Mouse (Mus musculus) neural tube, embryonic 13.5 days (tissue): Measurements from ENCODE around the gene Trim6. TPM values are rescaled to one million over a fixed set of nuclear protein-coding genes. Genes with fewer than 3 reads are reported as not detected.

Experiments used
- ATAC-seq: fragments of 200-750 bp; cut with Nextera tagmentation; 2 replicates; pipeline ENCODE4 v1.8.0; 2017; ENCODE audit warnings: low read depth, mild to moderate bottlenecking, moderate TSS enrichment, moderate library complexity
- H3K27ac ChIP-seq: fragments of 300-500 bp; sonication (generic); replicated peaks from 2 replicates; pipeline ENCODE4 v1.5.1; 2015; ENCODE audit warnings: moderate library complexity, mild to moderate bottlenecking, inconsistent platforms
- H3K27me3 ChIP-seq: fragments of 300-500 bp; sonication (generic); 2 replicates; pipeline ENCODE4 v1.6.1; 2015; ENCODE audit warnings: mild to moderate bottlenecking, inconsistent platforms
- H3K36me3 ChIP-seq: fragments of 300-500 bp; sonication (generic); 2 replicates; pipeline ENCODE4 v1.6.1; 2015; ENCODE audit warnings: mild to moderate bottlenecking, inconsistent platforms
- H3K4me1 ChIP-seq: fragments of 300-500 bp; sonication (generic); replicated peaks from 2 replicates; pipeline ENCODE4 v1.6.1; 2015; ENCODE audit warnings: inconsistent platforms
- H3K4me2 ChIP-seq: fragments of 300-500 bp; sonication (generic); 2 replicates; pipeline ENCODE4 v1.6.1; 2015; ENCODE audit warnings: inconsistent platforms, mild to moderate bottlenecking, moderate library complexity
- H3K4me3 ChIP-seq: fragments of 300-500 bp; sonication (generic); 2 replicates; pipeline ENCODE4 v1.5.1; 2015; ENCODE audit warnings: mild to moderate bottlenecking, inconsistent platforms
- H3K9ac ChIP-seq: fragments of 300-500 bp; sonication (generic); 2 replicates; pipeline ENCODE4 v1.6.1; 2015; ENCODE audit warnings: moderate library complexity, mild to moderate bottlenecking, inconsistent platforms
- H3K9me3 ChIP-seq: fragments of 300-500 bp; sonication (generic); 2 replicates; pipeline ENCODE4 v1.6.1; 2016; ENCODE audit warnings: inconsistent platforms
- WGBS: fragments of 180-500 bp; shearing (Covaris S2); methylation state at CpG from one replicate; pipeline ENCODE4 v1.1.7; 2015; 5-methylcytosine and 5-hydroxymethylcytosine counted together
- polyA plus RNA-seq: library from polyadenylated mRNA; unstranded; fragments of >200 nt; fragmentation: Nextera tagmentation; extraction: Ambion mirVana; gene quantifications from 2 replicates; pipeline ENCODE4 v1.2.1, GENCODE M21; 2015

Trim6 gene
- 0.47 and 0.83 TPM in 2 replicates for polyA plus RNA-seq

GRCm38 (mm10) chr7:104218701-104219569 is at the start of gene Trim6:
TSS of gene Trim6 (plus strand) at chr7:104218793.
- 2% methylated on average over 37 of the region's 37 CpGs for WGBS
- peak within 1 kb of the TSS; percentile 55 for H3K4me2 ChIP-seq
- no peaks in the 10 kb centered on the region for H3K9me3 ChIP-seq
- ATAC-seq, result peak; percentile 63
- H3K4me3 ChIP-seq, result peak within 1 kb of the TSS; percentile 28
- H3K27ac ChIP-seq, result no peak within 1 kb of the TSS
- peak within 1 kb of the TSS; percentile 48; the same call in 1 of the 2 replicates for H3K9ac ChIP-seq
- no peaks in the 10 kb centered on the region for H3K36me3 ChIP-seq
- H3K27me3 ChIP-seq, result no peaks in the 10 kb centered on the region
- peaks cover 9% of the 10 kb centered on the region for H3K4me1 ChIP-seq

DNA sequence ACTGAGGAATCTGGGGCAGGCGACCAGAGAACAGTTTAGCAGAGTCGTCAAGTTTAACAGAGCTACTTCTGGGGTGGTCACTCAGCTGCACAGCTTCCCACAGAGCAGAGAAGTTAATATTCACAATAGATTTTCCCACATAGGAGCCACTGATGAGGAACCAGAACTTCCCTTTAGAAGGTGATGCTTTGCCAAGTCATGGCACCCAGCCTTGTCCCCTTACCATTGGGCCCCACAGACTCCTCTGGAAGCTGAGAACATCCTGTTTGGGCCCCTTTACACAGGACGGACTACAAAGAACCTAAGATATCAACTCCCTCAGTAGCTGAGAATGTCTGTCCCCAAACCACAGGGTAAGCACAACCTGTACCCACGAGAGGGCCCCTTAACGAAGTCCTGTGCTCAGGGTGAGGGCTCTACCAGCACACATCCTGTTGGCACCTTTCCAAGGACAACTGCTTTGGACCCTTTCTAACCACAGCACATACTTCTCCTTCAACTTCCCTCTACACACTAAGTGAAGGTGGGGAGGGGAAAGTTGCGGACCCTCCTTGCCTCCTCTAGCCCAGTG is 48.9 kb upstream of the Trim6 start:
- Histone ChIP-seq H3K9me3 (no peaks in the 10 kb centered on the region), H3K36me3 (no peaks in the 10 kb centered on the region), H3K4me3 (no peak overlapping the region), H3K4me2 (no peak overlapping the region), H3K4me1 (no peaks in the 10 kb centered on the region), H3K27ac (no peak overlapping the region), H3K27me3 (no peaks in the 10 kb centered on the region), H3K9ac (no peak overlapping the region)
- ATAC-seq, result no peak
- 78% methylated on average over 6 of the region's 6 CpGs for WGBS

DNA sequence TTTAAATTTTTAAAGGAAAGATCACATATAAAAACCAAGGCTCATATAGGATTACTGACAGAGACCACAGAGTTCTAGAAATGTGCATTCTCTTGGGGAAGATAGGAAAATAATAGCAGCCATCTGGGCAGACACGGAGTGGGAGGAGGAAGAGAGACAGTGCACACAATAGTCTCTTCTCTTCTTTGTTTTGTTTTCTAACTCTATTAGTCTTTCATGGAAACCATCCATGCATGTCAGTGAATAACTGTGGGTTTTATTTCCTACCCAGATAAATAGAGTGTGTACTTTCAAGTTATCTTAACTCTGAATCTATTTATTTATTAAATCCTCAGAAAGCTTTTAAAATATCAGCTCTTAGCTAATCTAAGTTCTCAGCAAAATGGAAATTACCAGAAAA is 43.5 kb upstream of the Trim6 start:
- H3K4me1 ChIP-seq, result no peaks in the 10 kb centered on the region
- no peaks in the 10 kb centered on the region for H3K9me3 ChIP-seq
- no peak overlapping the region for H3K27ac ChIP-seq
- H3K36me3 ChIP-seq, result no peaks in the 10 kb centered on the region
- H3K4me3 ChIP-seq, result no peak overlapping the region
- no peak overlapping the region for H3K9ac ChIP-seq
- no peaks in the 10 kb centered on the region for H3K27me3 ChIP-seq
- no peak overlapping the region for H3K4me2 ChIP-seq
- no peak for ATAC-seq
- 18% methylated on average over 1 of the region's 1 CpGs for WGBS

DNA sequence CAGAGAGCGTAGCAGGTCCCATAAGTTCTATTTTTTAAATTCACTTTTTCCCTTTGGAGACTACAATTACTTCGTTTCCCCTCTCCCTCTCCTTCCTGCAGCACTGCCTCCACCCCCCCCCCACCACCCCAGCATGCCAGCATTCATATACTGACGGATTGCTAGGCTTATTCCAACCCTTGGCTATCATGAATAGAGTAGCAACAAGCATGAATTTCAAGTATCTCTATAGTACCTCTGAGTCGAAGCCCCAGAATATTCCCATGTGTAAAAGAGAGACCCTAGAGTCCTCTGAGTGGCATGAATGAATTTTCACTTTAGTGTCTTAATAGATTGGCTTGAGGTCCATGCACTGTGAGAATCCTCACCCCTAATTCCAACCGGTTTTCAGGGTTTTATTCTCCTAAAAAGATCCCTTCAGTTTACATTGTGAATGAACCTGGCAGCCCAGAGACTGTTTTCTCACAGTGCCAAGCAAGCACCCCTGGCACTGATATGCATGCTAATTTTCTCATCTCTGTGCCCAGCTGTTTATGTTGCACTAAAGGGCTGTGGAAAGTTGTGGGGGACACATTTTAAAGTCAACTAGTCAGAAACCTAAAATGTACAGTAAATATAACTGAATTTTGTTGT is 40.1 kb upstream of the Trim6 start:
- ATAC-seq, result no peak
- no peak overlapping the region for H3K9ac ChIP-seq
- WGBS, result 65% methylated on average over 5 of the region's 5 CpGs
- no peak overlapping the region for H3K4me2 ChIP-seq
- no peaks in the 10 kb centered on the region for H3K4me1 ChIP-seq
- H3K27me3 ChIP-seq, result no peaks in the 10 kb centered on the region
- no peak overlapping the region for H3K27ac ChIP-seq
- no peaks in the 10 kb centered on the region for H3K36me3 ChIP-seq
- H3K9me3 ChIP-seq, result no peaks in the 10 kb centered on the region
- H3K4me3 ChIP-seq, result no peak overlapping the region

DNA sequence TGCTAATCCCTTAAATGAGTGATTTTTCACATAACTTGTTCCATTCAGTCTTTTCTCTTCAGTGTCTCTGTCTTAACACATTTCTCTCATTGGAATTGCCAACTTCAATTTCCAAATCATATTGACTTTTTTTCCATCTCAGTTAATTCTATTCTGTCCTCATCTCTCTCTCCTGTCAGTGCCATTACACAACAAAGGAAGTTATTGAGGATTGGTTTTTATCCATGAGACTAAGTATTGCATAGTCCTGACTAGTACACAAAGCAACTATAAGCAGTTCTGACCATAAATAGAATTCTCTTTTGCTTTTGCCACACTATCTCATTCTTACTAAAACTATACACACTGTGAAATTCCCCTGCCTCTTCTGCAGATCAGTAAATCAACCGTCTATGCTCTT is 39.5 kb upstream of the Trim6 start:
- no peak for ATAC-seq
- no peak overlapping the region for H3K4me2 ChIP-seq
- 90% methylated on average over 1 of the region's 1 CpGs for WGBS

GRCm38 (mm10) chr7:104183292-104183691 is 35.3 kb upstream of the Trim6 start, which contains the start of gene Olfr648:
TSS of gene Olfr648 (minus strand) at chr7:104183392.
- no peaks in the 10 kb centered on the region for H3K27me3 ChIP-seq
- no peak within 1 kb of the TSS for H3K4me3 ChIP-seq
- no peaks in the 10 kb centered on the region for H3K9me3 ChIP-seq
- H3K9ac ChIP-seq, result no peak within 1 kb of the TSS
- WGBS, result 89% methylated on average over 2 of the region's 2 CpGs
- no peaks in the 10 kb centered on the region for H3K36me3 ChIP-seq
- no peak within 1 kb of the TSS for H3K27ac ChIP-seq
- no peak for ATAC-seq
- H3K4me2 ChIP-seq, result no peak within 1 kb of the TSS
- no peaks in the 10 kb centered on the region for H3K4me1 ChIP-seq

More for the DNA sequence above, 39.5 kb upstream of the Trim6 start:
- Histone ChIP-seq H3K4me1 (no peaks in the 10 kb centered on the region), H3K9me3 (no peaks in the 10 kb centered on the region), H3K4me3 (no peak overlapping the region), H3K27ac (no peak overlapping the region), H3K36me3 (no peaks in the 10 kb centered on the region), H3K9ac (no peak overlapping the region), H3K27me3 (no peaks in the 10 kb centered on the region)

- ATAC-seq, result no peak
- WGBS, result 62% methylated on average over 9 of the region's 9 CpGs
These were observed 27.3 kb upstream of the Trim6 start for GRCm38 (mm10) chr7:104191275-104191674.

DNA sequence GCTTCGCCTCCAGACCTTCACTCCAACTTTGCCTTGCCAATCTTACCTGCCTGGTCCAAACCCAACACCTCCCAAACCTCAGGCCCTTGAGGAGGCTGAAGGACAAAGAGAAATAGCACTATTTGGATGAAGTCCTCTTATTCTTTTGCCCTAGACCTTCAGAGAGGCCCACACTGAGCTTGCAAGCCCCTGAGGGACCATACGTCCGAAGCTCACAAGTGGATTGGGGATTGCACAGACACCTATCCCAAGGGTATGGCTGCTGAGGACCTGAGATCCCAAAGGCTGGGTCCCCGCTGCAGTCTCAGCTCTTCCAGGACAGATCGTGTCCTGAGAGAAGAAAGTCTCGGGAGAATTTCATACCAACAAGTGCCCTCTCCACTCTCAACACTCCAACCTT is 22.7 kb upstream of the Trim6 start, which contains the start of gene Olfr649:
Olfr649 (minus strand) TSS at position 101 of the 400 bp plus-strand sequence.
- H3K9me3 ChIP-seq, result no peaks in the 10 kb centered on the region
- H3K4me3 ChIP-seq, result no peak within 1 kb of the TSS
- no peak within 1 kb of the TSS for H3K9ac ChIP-seq
- no peaks in the 10 kb centered on the region for H3K4me1 ChIP-seq
- no peaks in the 10 kb centered on the region for H3K36me3 ChIP-seq
- 85% methylated on average over 6 of the region's 6 CpGs for WGBS
- no peak within 1 kb of the TSS for H3K4me2 ChIP-seq
- no peak for ATAC-seq
- no peaks in the 10 kb centered on the region for H3K27me3 ChIP-seq
- H3K27ac ChIP-seq, result no peak within 1 kb of the TSS

More at GRCm38 (mm10) chr7:104191275-104191674, 27.3 kb upstream of the Trim6 start:
- no peaks in the 10 kb centered on the region for H3K27me3 ChIP-seq
- no peaks in the 10 kb centered on the region for H3K36me3 ChIP-seq
- H3K9me3 ChIP-seq, result no peaks in the 10 kb centered on the region
- H3K9ac ChIP-seq, result no peak overlapping the region
- no peak overlapping the region for H3K4me2 ChIP-seq
- no peak overlapping the region for H3K27ac ChIP-seq
- no peaks in the 10 kb centered on the region for H3K4me1 ChIP-seq
- no peak overlapping the region for H3K4me3 ChIP-seq

GRCm38 (mm10) chr7:104199822-104200221 is 18.8 kb upstream of the Trim6 start:
- Histone ChIP-seq H3K4me3 (no peak overlapping the region), H3K9ac (no peak overlapping the region), H3K27me3 (no peaks in the 10 kb centered on the region), H3K36me3 (no peaks in the 10 kb centered on the region), H3K4me1 (no peaks in the 10 kb centered on the region), H3K4me2 (no peak overlapping the region), H3K9me3 (no peaks in the 10 kb centered on the region), H3K27ac (no peak overlapping the region)
- ATAC-seq, result no peak
- 4% methylated on average over 5 of the region's 5 CpGs for WGBS

DNA sequence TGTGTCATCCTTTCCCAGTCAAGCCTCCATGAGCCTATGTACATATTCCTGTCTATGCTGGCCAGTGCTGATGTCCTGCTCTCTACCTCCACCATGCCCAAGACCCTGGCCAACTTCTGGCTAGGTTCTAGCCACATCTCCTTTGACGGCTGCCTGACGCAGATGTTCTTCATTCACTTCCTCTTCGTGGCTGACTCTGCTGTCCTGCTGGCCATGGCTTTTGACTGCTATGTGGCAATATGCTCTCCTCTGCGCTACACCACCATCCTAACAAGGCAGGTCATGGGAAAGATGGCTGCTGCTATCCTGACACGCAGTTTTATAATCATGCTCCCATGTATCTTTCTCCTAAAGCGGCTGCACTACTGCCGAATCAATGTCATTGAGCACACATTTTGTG is 12.4 kb upstream of the Trim6 start:
- WGBS, result 93% methylated on average over 7 of the region's 7 CpGs
- Histone ChIP-seq H3K9ac (no peak overlapping the region), H3K4me3 (no peak overlapping the region), H3K9me3 (no peaks in the 10 kb centered on the region), H3K4me2 (no peak overlapping the region), H3K27me3 (no peaks in the 10 kb centered on the region), H3K4me1 (no peaks in the 10 kb centered on the region), H3K36me3 (no peaks in the 10 kb centered on the region), H3K27ac (no peak overlapping the region)
- ATAC-seq, result no peak

DNA sequence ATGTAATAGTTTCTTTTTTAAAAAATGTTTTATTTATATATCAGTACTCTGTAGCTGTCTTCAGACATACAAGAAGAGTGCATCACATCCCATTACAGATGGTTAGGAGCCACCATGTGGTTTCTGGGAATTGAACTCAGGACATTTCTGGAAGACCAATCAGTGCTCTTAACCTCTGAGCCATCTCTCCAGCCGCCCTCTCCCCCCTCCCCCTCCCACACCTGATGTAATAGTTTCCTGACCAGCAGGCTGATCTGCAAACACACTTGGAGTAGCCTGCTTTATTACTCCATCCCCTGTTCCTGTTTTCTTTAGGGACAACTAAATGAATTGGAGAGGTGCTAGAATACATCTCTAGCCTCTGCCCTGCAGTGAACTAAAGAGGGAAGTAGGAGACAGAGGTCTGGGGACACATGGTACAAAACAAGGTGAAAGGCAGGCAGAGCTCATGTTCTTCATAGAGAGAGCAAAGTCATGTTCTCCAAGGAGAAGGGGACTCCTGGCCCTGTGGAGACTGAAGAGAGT is 2.5 kb upstream of the Trim6 start:
- no peak overlapping the region for H3K9ac ChIP-seq
- H3K4me1 ChIP-seq, result peaks cover 9% of the 10 kb centered on the region
- no peak overlapping the region for H3K4me2 ChIP-seq
- no peak overlapping the region for H3K4me3 ChIP-seq
- WGBS, result 50% methylated on average over 1 of the region's 1 CpGs
- H3K9me3 ChIP-seq, result no peaks in the 10 kb centered on the region
- no peak for ATAC-seq
- H3K27ac ChIP-seq, result no peak overlapping the region
- no peaks in the 10 kb centered on the region for H3K36me3 ChIP-seq
- H3K27me3 ChIP-seq, result no peaks in the 10 kb centered on the region

GRCm38 (mm10) chr7:104217881-104218280 is 712 bp upstream of the Trim6 start:
- H3K27ac ChIP-seq, result no peak overlapping the region
- H3K9ac ChIP-seq, result no peak overlapping the region
- WGBS, result 76% methylated on average over 2 of the region's 2 CpGs
- no peaks in the 10 kb centered on the region for H3K9me3 ChIP-seq
- H3K36me3 ChIP-seq, result no peaks in the 10 kb centered on the region
- no peak overlapping the region for H3K4me2 ChIP-seq
- ATAC-seq, result no peak
- peaks cover 9% of the 10 kb centered on the region for H3K4me1 ChIP-seq
- no peaks in the 10 kb centered on the region for H3K27me3 ChIP-seq
- H3K4me3 ChIP-seq, result no peak overlapping the region
